Mouse (Mus musculus): ENCODE results near the gene Slc47a1. TPM values are rescaled to one million over a fixed set of nuclear protein-coding genes. Genes with fewer than 3 reads are reported as not detected.
"Not testable (repeated sequence)": the region's sequence is repeated elsewhere in the genome, so short reads cannot be mapped to it uniquely, and the experiment has no call there.

Slc47a1 gene
- 1.3 and 1.4 TPM in 2 replicates for polyA plus RNA-seq (2015; fragmentation: Nextera tagmentation; extraction: Ambion mirVana)

- Histone ChIP-seq H3K36me3 (ENCODE audit: control insufficient read depth, insufficient read depth, low read length) (no peaks in the 10 kb centered on the region), H3K27ac (replicated peaks) (no peak within 1 kb of the TSS), H3K4me2 (replicated peaks; ENCODE audit: low read depth) (peak within 1 kb of the TSS; percentile 49), H3K9ac (ENCODE audit: low read length) (no peak within 1 kb of the TSS), H3K27me3 (ENCODE audit: control insufficient read depth, insufficient read depth, low read length) (peaks cover 3% of the 10 kb centered on the region; the same call in 1 of the 2 replicates), H3K9me3 (ENCODE audit: control insufficient read depth, low read length) (no peaks in the 10 kb centered on the region), H3K4me1 (replicated peaks; ENCODE audit: control insufficient read depth, insufficient read depth) (no peaks in the 10 kb centered on the region), H3K4me3 (ENCODE audit: low read depth, low read length) (peak within 1 kb of the TSS; percentile 27)
- 11% methylated on average over 39 of the region's 39 CpGs for WGBS
- DNase-seq (ENCODE audit: low spot score) (peak; percentile 39), ATAC-seq (ENCODE audit: low FRiP score, low TSS enrichment) (peak; percentile 53; the same call in 1 of the 2 replicates)
- TF ChIP-seq CTCF (IDR thresholded peaks at IDR 0.05; ENCODE audit: low read depth) (no peak), EP300 (optimal IDR thresholded peaks at IDR 0.05) (no peak)
These were observed at the start of gene Slc47a1 for GRCm38 (mm10) chr11:61377881-61378613. Slc47a1 (minus strand) TSS chr11:61378345.

GRCm38 (mm10) chr11:61419253-61419652 is 41.1 kb upstream of the Slc47a1 start:
- no peak for ATAC-seq (ENCODE audit: low FRiP score, low TSS enrichment)
- Histone ChIP-seq H3K4me1 (replicated peaks; ENCODE audit: control insufficient read depth, insufficient read depth) (no peaks in the 10 kb centered on the region), H3K4me3 (ENCODE audit: low read depth, low read length) (no peak overlapping the region), H3K27ac (replicated peaks) (no peak overlapping the region), H3K27me3 (ENCODE audit: control insufficient read depth, insufficient read depth, low read length) (no peaks in the 10 kb centered on the region), H3K4me2 (replicated peaks; ENCODE audit: low read depth) (no peak overlapping the region), H3K36me3 (ENCODE audit: control insufficient read depth, insufficient read depth, low read length) (no peaks in the 10 kb centered on the region), H3K9ac (ENCODE audit: low read length) (no peak overlapping the region), H3K9me3 (ENCODE audit: control insufficient read depth, low read length) (no peaks in the 10 kb centered on the region)
- no peak for DNase-seq (ENCODE audit: low spot score)
- TF ChIP-seq CTCF (IDR thresholded peaks at IDR 0.05; ENCODE audit: low read depth), result no peak
- 85% methylated on average over 6 of the region's 6 CpGs for WGBS

DNA sequence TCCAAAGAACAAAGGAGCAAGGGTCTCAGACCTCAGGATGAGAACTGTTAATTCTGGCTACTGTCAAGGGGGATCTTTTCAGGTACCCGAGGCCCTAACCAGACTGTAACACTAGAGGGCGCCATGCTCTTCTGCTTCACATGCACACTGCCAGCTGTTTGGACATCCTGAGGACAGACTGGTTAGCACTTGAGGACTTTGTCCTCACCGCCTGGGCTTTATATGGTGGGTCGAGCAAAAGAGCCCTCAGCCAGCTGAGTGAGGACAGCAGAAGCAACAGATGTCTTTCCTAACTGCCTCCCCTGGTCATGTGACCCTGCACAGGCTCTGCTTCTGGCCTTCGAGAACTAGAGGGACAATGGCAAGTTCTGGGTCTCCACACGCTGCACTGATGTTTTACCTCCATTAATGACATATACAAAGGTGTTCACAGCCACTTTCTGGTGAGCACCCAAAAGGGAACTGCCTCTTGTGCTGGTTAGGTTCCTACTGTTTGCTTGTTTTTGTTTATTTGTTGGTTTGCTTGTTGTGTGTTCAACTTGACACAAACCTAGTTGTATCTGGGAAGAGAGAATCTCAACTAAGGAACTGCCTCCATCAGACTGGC is 39.9 kb upstream of the Slc47a1 start:
- DNase-seq (ENCODE audit: low spot score), result peak; percentile 81
- ATAC-seq (ENCODE audit: low FRiP score, low TSS enrichment), result peak; percentile 69; the same call in 1 of the 2 replicates
- TF ChIP-seq CTCF (IDR thresholded peaks at IDR 0.05; ENCODE audit: low read depth) (peak; percentile 98), EP300 (optimal IDR thresholded peaks at IDR 0.05) (no peak)
- H3K27ac ChIP-seq (replicated peaks), result no peak overlapping the region
- H3K27me3 ChIP-seq (ENCODE audit: control insufficient read depth, insufficient read depth, low read length), result no peaks in the 10 kb centered on the region
- H3K4me3 ChIP-seq (ENCODE audit: low read depth, low read length), result no peak overlapping the region
- no peak overlapping the region for H3K4me2 ChIP-seq (replicated peaks; ENCODE audit: low read depth)
- no peaks in the 10 kb centered on the region for H3K4me1 ChIP-seq (replicated peaks; ENCODE audit: control insufficient read depth, insufficient read depth)
- H3K36me3 ChIP-seq (ENCODE audit: control insufficient read depth, insufficient read depth, low read length), result no peaks in the 10 kb centered on the region
- WGBS, result 18% methylated on average over 6 of the region's 6 CpGs
- no peak overlapping the region for H3K9ac ChIP-seq (ENCODE audit: low read length)
- H3K9me3 ChIP-seq (ENCODE audit: control insufficient read depth, low read length), result no peaks in the 10 kb centered on the region

- H3K4me3 ChIP-seq (ENCODE audit: low read depth, low read length); H3K9ac ChIP-seq (ENCODE audit: low read length); ATAC-seq (ENCODE audit: low FRiP score, low TSS enrichment); H3K27me3 ChIP-seq (ENCODE audit: control insufficient read depth, insufficient read depth, low read length); H3K4me2 ChIP-seq (replicated peaks; ENCODE audit: low read depth); H3K9me3 ChIP-seq (ENCODE audit: control insufficient read depth, low read length); H3K36me3 ChIP-seq (ENCODE audit: control insufficient read depth, insufficient read depth, low read length); H3K27ac ChIP-seq (replicated peaks); DNase-seq (ENCODE audit: low spot score); H3K4me1 ChIP-seq (replicated peaks; ENCODE audit: control insufficient read depth, insufficient read depth): not testable (repeated sequence)
- TF ChIP-seq CTCF (IDR thresholded peaks at IDR 0.05; ENCODE audit: low read depth), result peak; percentile 71
- 87% methylated on average over 17 of the region's 17 CpGs for WGBS
These were observed 38.4 kb upstream of the Slc47a1 start for GRCm38 (mm10) chr11:61416540-61416939.

- DNase-seq (ENCODE audit: low spot score) (no peak), ATAC-seq (ENCODE audit: low FRiP score, low TSS enrichment) (no peak)
- TF ChIP-seq EP300 (optimal IDR thresholded peaks at IDR 0.05) (no peak), CTCF (IDR thresholded peaks at IDR 0.05; ENCODE audit: low read depth) (no peak)
- H3K9ac ChIP-seq (ENCODE audit: low read length), result no peak overlapping the region
- H3K4me3 ChIP-seq (ENCODE audit: low read depth, low read length), result no peak overlapping the region
- H3K27me3 ChIP-seq (ENCODE audit: control insufficient read depth, insufficient read depth, low read length), result no peaks in the 10 kb centered on the region
- no peaks in the 10 kb centered on the region for H3K9me3 ChIP-seq (ENCODE audit: control insufficient read depth, low read length)
- H3K4me2 ChIP-seq (replicated peaks; ENCODE audit: low read depth), result no peak overlapping the region
- no peaks in the 10 kb centered on the region for H3K4me1 ChIP-seq (replicated peaks; ENCODE audit: control insufficient read depth, insufficient read depth)
- H3K27ac ChIP-seq (replicated peaks), result no peak overlapping the region
- 87% methylated on average over 1 of the region's 1 CpGs for WGBS
- no peaks in the 10 kb centered on the region for H3K36me3 ChIP-seq (ENCODE audit: control insufficient read depth, insufficient read depth, low read length)
These were observed 37.3 kb upstream of the Slc47a1 start for GRCm38 (mm10) chr11:61415444-61415843.

DNA sequence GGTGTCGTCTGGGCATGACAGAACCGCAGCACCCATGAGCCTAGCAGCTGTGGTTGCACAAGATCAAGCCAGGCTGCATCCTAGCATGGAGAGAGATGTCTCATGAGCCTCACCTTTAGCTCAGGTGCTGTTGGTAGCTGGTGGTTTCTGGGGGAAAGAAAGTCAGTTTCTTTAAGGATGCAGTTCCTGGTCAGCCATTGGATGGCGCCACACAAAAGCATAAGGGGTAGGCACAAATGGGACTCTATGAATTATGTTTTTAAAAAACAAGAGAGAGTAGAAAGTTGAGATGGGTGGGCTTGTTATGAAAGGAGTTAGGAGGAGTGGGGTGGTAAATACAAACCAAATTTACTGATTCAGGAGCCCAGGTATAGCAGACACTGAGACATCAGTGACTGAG is 36.4 kb upstream of the Slc47a1 start:
- H3K9ac ChIP-seq (ENCODE audit: low read length), result no peak overlapping the region
- no peaks in the 10 kb centered on the region for H3K4me1 ChIP-seq (replicated peaks; ENCODE audit: control insufficient read depth, insufficient read depth)
- ATAC-seq (ENCODE audit: low FRiP score, low TSS enrichment) (no peak), DNase-seq (ENCODE audit: low spot score) (no peak)
- 73% methylated on average over 3 of the region's 3 CpGs for WGBS
- TF ChIP-seq EP300 (optimal IDR thresholded peaks at IDR 0.05), result no peak
- TF ChIP-seq CTCF (IDR thresholded peaks at IDR 0.05; ENCODE audit: low read depth), result peak; percentile 46
- H3K36me3 ChIP-seq (ENCODE audit: control insufficient read depth, insufficient read depth, low read length), result no peaks in the 10 kb centered on the region
- H3K4me2 ChIP-seq (replicated peaks; ENCODE audit: low read depth), result no peak overlapping the region
- no peak overlapping the region for H3K27ac ChIP-seq (replicated peaks)
- no peaks in the 10 kb centered on the region for H3K27me3 ChIP-seq (ENCODE audit: control insufficient read depth, insufficient read depth, low read length)
- no peak overlapping the region for H3K4me3 ChIP-seq (ENCODE audit: low read depth, low read length)
- H3K9me3 ChIP-seq (ENCODE audit: control insufficient read depth, low read length), result no peaks in the 10 kb centered on the region

Measured in stomach, postnatal 0 days (tissue).